In the genomic region with DNA sequence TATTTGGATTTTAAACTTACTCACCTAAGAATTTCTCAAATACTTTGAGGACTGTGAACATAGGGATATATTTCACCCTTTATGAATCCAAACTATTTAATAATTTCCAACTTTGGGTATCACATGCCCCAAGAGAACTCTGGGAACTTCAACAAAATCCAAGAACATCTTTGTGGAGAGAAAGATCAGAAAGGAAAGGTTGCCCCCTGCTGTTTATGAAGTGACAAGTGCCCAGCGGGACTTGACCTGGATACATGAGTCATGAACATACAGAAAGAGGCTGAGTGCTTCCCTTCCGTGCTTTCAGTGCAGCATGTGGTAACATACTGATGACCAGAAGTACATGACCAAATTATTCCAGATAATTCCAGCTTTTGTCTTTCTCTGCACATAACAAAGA, we compare ENCODE assay signal across 8 mouse cellular contexts.
DNase-seq lines count a peak whose midpoint lies in the region; ATAC-seq and TF ChIP-seq lines count a peak whose summit lies in the region.

No protein-coding gene starts in this region.

- H3K36me3 ChIP-seq in C2C12 (ENCODE audit: control insufficient read depth, insufficient read depth), result no peaks in the 10 kb centered on the region
- H3K36me3 ChIP-seq in limb, embryonic 13.5 days, result peaks cover 8% of the 10 kb centered on the region; the same call in 1 of the 2 replicates
- H3K36me3 ChIP-seq in stomach, postnatal 0 days (ENCODE audit: control insufficient read depth, insufficient read depth, low read length), result no peaks in the 10 kb centered on the region

- no peak overlapping the region for H3K4me2 ChIP-seq in limb, embryonic 13.5 days (replicated peaks)
- no peak overlapping the region for H3K4me2 ChIP-seq in stomach, postnatal 0 days (replicated peaks; ENCODE audit: low read depth)

- no peaks in the 10 kb centered on the region for H3K79me3 ChIP-seq in C2C12 (ENCODE audit: low read depth)

- peak; percentile 58 for TF ChIP-seq CTCF in C2C12 (IDR thresholded peaks at IDR 0.05; ENCODE audit: control insufficient read depth, insufficient read depth, insufficient read length)
- peak; percentile 82 for TF ChIP-seq CTCF in stomach, postnatal 0 days (IDR thresholded peaks at IDR 0.05; ENCODE audit: low read depth)

- no peaks in the 10 kb centered on the region for H3K27me3 ChIP-seq in C2C12 (ENCODE audit: control insufficient read depth, insufficient read depth, insufficient read length)
- no peaks in the 10 kb centered on the region for H3K27me3 ChIP-seq in limb, embryonic 13.5 days
- H3K27me3 ChIP-seq in stomach, postnatal 0 days (ENCODE audit: control insufficient read depth, insufficient read depth, low read length), result no peaks in the 10 kb centered on the region

- DNase-seq in heart, adult 8-10 months (ENCODE audit: low spot score), result peak; percentile 56
- DNase-seq in heart, adult 11 months, result no peak
- DNase-seq in brain, adult 2 months (ENCODE audit: low read depth, low spot score), result peak; percentile 52
- peak; percentile 7 for DNase-seq in heart, postnatal 25 days (ENCODE audit: low spot score)
- peak; percentile 16 for DNase-seq in stomach, postnatal 0 days (ENCODE audit: low spot score)
- DNase-seq in spleen, postnatal 14 days (ENCODE audit: low spot score in 2 of 2), result no peak

- no peak overlapping the region for H3ac ChIP-seq in C2C12 (ENCODE audit: control insufficient read depth, insufficient read length, low read depth)

- intact Hi-C loops in heart, postnatal 25 days (cut with DNase I), result loop anchor here (5.0 to 10.0 kb wide), 2 partner anchors 137 to 881 kb away; no protein-coding TSS in a partner anchor

- H3K9ac ChIP-seq in limb, embryonic 13.5 days, result no peak overlapping the region
- H3K9ac ChIP-seq in stomach, postnatal 0 days (ENCODE audit: low read length), result no peak overlapping the region

- no peaks in the 10 kb centered on the region for H3K4me1 ChIP-seq in limb, embryonic 13.5 days
- H3K4me1 ChIP-seq in stomach, postnatal 0 days (replicated peaks; ENCODE audit: control insufficient read depth, insufficient read depth), result no peaks in the 10 kb centered on the region

- no peak overlapping the region for H3K4me3 ChIP-seq in C2C12 (ENCODE audit: insufficient read depth, poor library complexity, severe bottlenecking)
- no peak overlapping the region for H3K4me3 ChIP-seq in limb, embryonic 13.5 days
- H3K4me3 ChIP-seq in stomach, postnatal 0 days (ENCODE audit: low read depth, low read length), result no peak overlapping the region

- H3K9me3 ChIP-seq in limb, embryonic 13.5 days, result peaks cover 10% of the 10 kb centered on the region
- no peaks in the 10 kb centered on the region for H3K9me3 ChIP-seq in stomach, postnatal 0 days (ENCODE audit: control insufficient read depth, low read length)

- WGBS in limb, embryonic 13.5 days, result 5% methylated on average over 2 of the region's 2 CpGs
- 8% methylated on average over 2 of the region's 2 CpGs for WGBS in stomach, postnatal 0 days

- H3K79me2 ChIP-seq in C2C12 (ENCODE audit: control insufficient read depth, insufficient read depth), result no peaks in the 10 kb centered on the region

- no peak overlapping the region for H3K27ac ChIP-seq in limb, embryonic 13.5 days
- H3K27ac ChIP-seq in stomach, postnatal 0 days (replicated peaks), result no peak overlapping the region

- TF ChIP-seq EP300 in stomach, postnatal 0 days (optimal IDR thresholded peaks at IDR 0.05), result no peak

- peak; percentile 66; the same call in 1 of the 2 replicates for ATAC-seq in limb, embryonic 13.5 days (ENCODE audit: low FRiP score, low read depth)
- peak; percentile 65; the same call in 1 of the 2 replicates for ATAC-seq in stomach, postnatal 0 days (ENCODE audit: low FRiP score, low TSS enrichment)

TF ChIP-seq in C2C12, 6 proteins besides CTCF, POLR2A, EP300 and RAD21:
- TF ChIP-seq MYOG (IDR thresholded peaks at IDR 0.05; ENCODE audit: control insufficient read depth, extremely low read depth, insufficient read length) (no peak), USF1 (IDR thresholded peaks at IDR 0.05; ENCODE audit: low read depth) (peak; percentile 62)

Comparison
In these comparisons a context has a peak if more than half of its experiments do, and no peak if none do; other contexts are left out.
1. DNase-seq: peak in heart, adult 8-10 months (single experiment), brain, adult 2 months (single experiment), heart, postnatal 25 days (single experiment) and stomach, postnatal 0 days (single experiment); none in heart, adult 11 months (single experiment) and spleen, postnatal 14 days (0 of 2).